Mouse (Mus musculus) forebrain, embryonic 13.5 days (tissue): ENCODE measurements at regions not wholly inside any gene's neighbourhood (a gene's known extent, or its start where the extent isn't known, plus 50 kb on each side); places are given as distances from the start of the nearest gene placed in this dataset. TPM values are rescaled to one million over a fixed set of nuclear protein-coding genes. Genes with fewer than 3 reads are reported as not detected.

Experiments
- ATAC-seq: fragments of 200-750 bp; cut with Nextera tagmentation; 2 replicates; pipeline ENCODE4 v1.8.0; 2017
- H3K27ac ChIP-seq: fragments of 300-500 bp; sonication (generic); 2 replicates; pipeline ENCODE4 v1.5.1; 2015; ENCODE audit warnings: inconsistent platforms, mild to moderate bottlenecking, moderate library complexity
- H3K27me3 ChIP-seq: fragments of 300-500 bp; sonication (generic); 2 replicates; pipeline ENCODE4 v1.6.1; 2015; ENCODE audit warnings: mild to moderate bottlenecking, inconsistent platforms
- H3K36me3 ChIP-seq: fragments of 300-500 bp; sonication (generic); 2 replicates; pipeline ENCODE4 v1.6.1; 2015; ENCODE audit warnings: mild to moderate bottlenecking, inconsistent platforms; ENCODE audit not compliant: poor library complexity, severe bottlenecking
- H3K4me1 ChIP-seq: fragments of 300-500 bp; sonication (generic); 2 replicates; pipeline ENCODE4 v1.6.1; 2015; ENCODE audit warnings: inconsistent platforms
- H3K4me2 ChIP-seq: fragments of 300-500 bp; sonication (generic); 2 replicates; pipeline ENCODE4 v1.6.1; 2015; ENCODE audit warnings: inconsistent platforms, mild to moderate bottlenecking, moderate library complexity
- H3K4me3 ChIP-seq: fragments of 300-500 bp; sonication (generic); 2 replicates; pipeline ENCODE4 v1.5.1; 2015; ENCODE audit warnings: mild to moderate bottlenecking, inconsistent platforms
- H3K9ac ChIP-seq: fragments of 300-500 bp; sonication (generic); 2 replicates; pipeline ENCODE4 v1.6.1; 2015; ENCODE audit warnings: mild to moderate bottlenecking, inconsistent platforms
- H3K9me3 ChIP-seq: fragments of 300-500 bp; sonication (generic); replicated peaks from 2 replicates; pipeline ENCODE4 v1.6.1; 2016; ENCODE audit warnings: inconsistent platforms
- WGBS: fragments of 180-500 bp; shearing (Covaris S2); methylation state at CpG from one replicate; pipeline ENCODE4 v1.1.7; 2015; 5-methylcytosine and 5-hydroxymethylcytosine counted together
- microRNA-seq: library from miRNA; unstranded; fragments of <30 nt; microRNA quantifications from one replicate; pipeline ENCODE4, GENCODE M21; 2016

- Histone ChIP-seq H3K9ac (no peak overlapping the region), H3K4me2 (no peak overlapping the region), H3K27me3 (no peaks in the 10 kb centered on the region), H3K4me3 (no peak overlapping the region), H3K27ac (no peak overlapping the region), H3K36me3 (no peaks in the 10 kb centered on the region), H3K9me3 (no peaks in the 10 kb centered on the region), H3K4me1 (no peaks in the 10 kb centered on the region)
- 77% methylated on average over 11 of the region's 11 CpGs for WGBS
- no peak for ATAC-seq
Measured at GRCm38 (mm10) chr13:107094976-107095716, 73.2 kb upstream of the Kif2a start.

- 79% methylated on average over 11 of the region's 11 CpGs for WGBS
- H3K4me3 ChIP-seq, result no peak overlapping the region
- ATAC-seq, result no peak
- no peaks in the 10 kb centered on the region for H3K36me3 ChIP-seq
- no peaks in the 10 kb centered on the region for H3K4me1 ChIP-seq
- H3K4me2 ChIP-seq, result no peak overlapping the region
- no peak overlapping the region for H3K27ac ChIP-seq
- H3K9me3 ChIP-seq, result no peaks in the 10 kb centered on the region
- H3K9ac ChIP-seq, result no peak overlapping the region
- no peaks in the 10 kb centered on the region for H3K27me3 ChIP-seq
Measured at GRCm38 (mm10) chr13:107094487-107094886, 72.6 kb upstream of the Kif2a start.

GRCm38 (mm10) chr13:107093683-107094082, 71.8 kb upstream of the Kif2a start:
- Histone ChIP-seq H3K27ac (no peak overlapping the region), H3K4me3 (no peak overlapping the region), H3K27me3 (no peaks in the 10 kb centered on the region), H3K9ac (no peak overlapping the region), H3K9me3 (no peaks in the 10 kb centered on the region), H3K36me3 (no peaks in the 10 kb centered on the region), H3K4me2 (no peak overlapping the region), H3K4me1 (no peaks in the 10 kb centered on the region)
- WGBS, result 96% methylated on average over 2 of the region's 2 CpGs
- no peak for ATAC-seq

GRCm38 (mm10) chr13:107088198-107088597, 66.3 kb upstream of the Kif2a start:
- Histone ChIP-seq H3K27me3 (no peaks in the 10 kb centered on the region), H3K4me1 (no peaks in the 10 kb centered on the region), H3K36me3 (no peaks in the 10 kb centered on the region), H3K9me3 (no peaks in the 10 kb centered on the region), H3K9ac (no peak overlapping the region), H3K27ac (no peak overlapping the region), H3K4me2 (no peak overlapping the region), H3K4me3 (no peak overlapping the region)
- WGBS, result 3% methylated on average over 1 of the region's 1 CpGs
- ATAC-seq, result no peak

GRCm38 (mm10) chr13:107087355-107087754, 65.4 kb upstream of the Kif2a start:
- no peaks in the 10 kb centered on the region for H3K9me3 ChIP-seq
- no peak overlapping the region for H3K4me3 ChIP-seq
- no peaks in the 10 kb centered on the region for H3K4me1 ChIP-seq
- H3K9ac ChIP-seq, result no peak overlapping the region
- H3K4me2 ChIP-seq, result no peak overlapping the region
- no peaks in the 10 kb centered on the region for H3K36me3 ChIP-seq
- H3K27ac ChIP-seq, result no peak overlapping the region
- 77% methylated on average over 6 of the region's 6 CpGs for WGBS
- ATAC-seq, result no peak
- H3K27me3 ChIP-seq, result no peaks in the 10 kb centered on the region

- Histone ChIP-seq H3K4me3 (no peak overlapping the region), H3K4me1 (peaks cover 6% of the 10 kb centered on the region), H3K4me2 (no peak overlapping the region), H3K27me3 (no peaks in the 10 kb centered on the region; the same call in 1 of the 2 replicates), H3K9ac (no peak overlapping the region), H3K9me3 (no peaks in the 10 kb centered on the region), H3K36me3 (no peaks in the 10 kb centered on the region), H3K27ac (no peak overlapping the region)
- 85% methylated on average over 1 of the region's 1 CpGs for WGBS
- no peak for ATAC-seq
Measured at GRCm38 (mm10) chr13:107078085-107078484, 56.2 kb upstream of the Kif2a start.

GRCm38 (mm10) chr13:107074917-107075316, 53.0 kb upstream of the Kif2a start:
- Histone ChIP-seq H3K9ac (no peak overlapping the region), H3K4me2 (no peak overlapping the region), H3K27ac (no peak overlapping the region), H3K4me3 (no peak overlapping the region), H3K9me3 (no peaks in the 10 kb centered on the region), H3K36me3 (no peaks in the 10 kb centered on the region), H3K4me1 (peaks cover 15% of the 10 kb centered on the region), H3K27me3 (no peaks in the 10 kb centered on the region; the same call in 1 of the 2 replicates)
- no peak for ATAC-seq
- WGBS, result 93% methylated on average over 4 of the region's 4 CpGs

GRCm38 (mm10) chr13:107073039-107073620, 51.2 kb upstream of the Kif2a start:
- Histone ChIP-seq H3K4me2 (peak overlapping the region; percentile 68), H3K9me3 (no peaks in the 10 kb centered on the region), H3K27me3 (no peaks in the 10 kb centered on the region; the same call in 1 of the 2 replicates), H3K9ac (peak overlapping the region; percentile 59), H3K27ac (peak overlapping the region; percentile 48), H3K4me1 (peaks cover 15% of the 10 kb centered on the region), H3K36me3 (no peaks in the 10 kb centered on the region), H3K4me3 (peak overlapping the region; percentile 38)
- under 1% methylated on average over 14 of the region's 14 CpGs for WGBS
- peak; percentile 81 for ATAC-seq

GRCm38 (mm10) chr13:107072345-107073038, 50.6 kb upstream of the Kif2a start:
- Histone ChIP-seq H3K4me2 (peak overlapping the region; percentile 68), H3K27ac (peak overlapping the region; percentile 48), H3K36me3 (no peaks in the 10 kb centered on the region), H3K4me3 (peak overlapping the region; percentile 38), H3K9me3 (no peaks in the 10 kb centered on the region), H3K27me3 (no peaks in the 10 kb centered on the region; the same call in 1 of the 2 replicates), H3K4me1 (peaks cover 15% of the 10 kb centered on the region), H3K9ac (peak overlapping the region; percentile 59)
- ATAC-seq, result peak; percentile 60
- 9% methylated on average over 11 of the region's 11 CpGs for WGBS

Small RNA genes in the stretch of these regions (microRNA-seq; reads per million reads assigned to microRNA genes)
- gene Gm22118, result not detected
